Mouse (Mus musculus): ENCODE measurements at regions not wholly inside any gene's neighbourhood (a gene's known extent, or its start where the extent isn't known, plus 50 kb on each side); places are given as distances from the start of the nearest gene placed in this dataset.

DNA sequence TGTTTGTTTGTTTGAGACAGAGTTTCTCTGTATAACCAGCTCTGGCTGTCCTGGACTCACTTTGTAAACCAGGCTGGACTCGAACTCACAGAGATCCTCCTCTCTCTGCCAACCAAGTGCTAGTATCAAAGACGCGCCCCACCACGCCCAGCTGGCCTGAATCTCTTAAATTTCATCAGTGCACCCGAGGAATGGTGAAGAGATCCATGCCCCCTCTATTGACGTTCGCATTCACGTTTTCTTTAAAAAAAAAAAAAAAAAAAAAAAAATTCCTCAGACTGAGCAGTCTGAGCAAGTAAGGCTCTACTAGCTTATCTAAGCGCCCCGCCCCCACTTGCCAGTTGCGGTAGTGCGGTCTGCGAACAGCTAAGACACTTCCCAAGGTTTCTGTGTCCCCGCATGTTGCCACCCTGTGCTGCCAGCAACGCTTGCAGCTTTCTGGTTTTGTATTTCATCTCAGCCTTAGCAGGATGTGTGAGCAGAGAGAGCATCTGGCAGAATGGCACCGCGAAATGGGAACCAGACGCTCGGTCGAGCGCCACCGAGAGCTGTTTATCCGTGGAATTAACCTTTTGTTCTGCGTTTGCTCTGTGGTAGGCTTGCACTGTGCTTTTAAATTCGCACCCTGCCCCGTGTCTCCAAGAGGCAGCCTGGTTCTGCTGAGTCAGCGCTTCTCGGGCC, 225.1 kb upstream of the Hes1 start:
- CTCF ChIA-PET: interaction anchor here (0.6 to 2.7 kb wide), 12 partner anchors 9 to 432 kb away, joined by 3 to 13 read pairs (median 4); no protein-coding TSS in a partner anchor
- POLR2A ChIA-PET: interaction anchor here (0.6 to 2.2 kb wide), 22 partner anchors 9 to 1035 kb away, joined by 3 to 9 read pairs (median 4); no protein-coding TSS in a partner anchor

DNA sequence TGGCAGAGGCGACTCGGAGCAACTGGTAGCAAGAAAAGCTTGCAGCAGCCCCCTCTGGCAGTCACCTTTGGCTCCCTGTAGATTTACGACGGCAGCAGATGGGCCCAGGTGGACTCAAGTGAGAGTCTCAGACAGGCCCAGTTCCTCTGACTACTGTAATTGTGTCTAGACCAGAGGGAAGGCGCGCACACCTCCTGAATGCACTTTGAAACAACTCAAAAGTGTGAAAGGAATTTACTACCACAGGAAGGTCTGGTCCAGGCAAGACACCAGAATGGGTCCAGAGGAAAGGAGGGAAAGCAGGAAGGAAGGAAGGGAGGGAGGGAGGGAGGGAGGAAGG, 224.6 kb upstream of the Hes1 start:
- CTCF ChIA-PET: interaction anchor here (0.6 to 2.7 kb wide), 13 partner anchors 9 to 432 kb away, joined by 3 to 13 read pairs (median 4); no protein-coding TSS in a partner anchor
- POLR2A ChIA-PET: interaction anchor here (0.5 to 2.2 kb wide), 20 partner anchors 9 to 332 kb away, joined by 3 to 9 read pairs (median 4); no protein-coding TSS in a partner anchor

GRCm38 (mm10) chr16:29840412-29840811, 223.8 kb upstream of the Hes1 start:
- ChIA-PET POLR2A (interaction anchor here in 3 of 4 experiments (0.7 to 2.2 kb wide), 11 partner anchors 8 to 331 kb away, joined by 3 to 9 read pairs (median 4); no protein-coding TSS in a partner anchor), CTCF (interaction anchor here in 2 of 4 experiments (1.1 to 2.7 kb wide), 2 partner anchors 8 to 42 kb away, joined by 3 to 13 read pairs; no protein-coding TSS in a partner anchor)

DNA sequence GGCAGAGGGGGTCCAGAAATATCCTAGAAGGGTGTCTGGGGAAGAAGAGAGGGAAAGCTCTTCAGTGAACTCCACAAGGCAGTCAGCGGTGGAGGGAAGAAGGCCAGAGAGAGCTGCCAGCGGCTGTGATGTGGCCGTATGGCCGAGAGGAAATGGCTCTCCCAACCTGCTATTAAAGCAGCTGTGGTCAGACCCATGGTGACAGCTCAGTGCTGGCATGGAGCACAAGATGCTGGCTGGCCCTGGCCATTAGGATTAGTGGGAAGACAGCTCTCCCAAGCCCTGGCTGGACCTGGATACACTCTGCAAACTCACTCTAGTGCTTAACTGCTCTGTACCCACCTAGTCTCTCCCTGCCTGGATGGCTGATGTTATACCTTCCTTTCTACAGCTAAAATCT, 223.1 kb upstream of the Hes1 start:
- ChIA-PET POLR2A (interaction anchor here in 2 of 4 experiments (0.7 to 1.8 kb wide), 4 partner anchors 14 to 109 kb away, joined by 3 to 4 read pairs (median 4); no protein-coding TSS in a partner anchor), CTCF (interaction anchor here in 1 of 4 experiments (0.6 kb wide), 1 partner anchor 225 kb away, joined by 3 read pairs; no protein-coding TSS in a partner anchor)

- CTCF ChIA-PET: no interaction called here
Measured at GRCm38 (mm10) chr16:29842071-29842470, 222.1 kb upstream of the Hes1 start.

GRCm38 (mm10) chr16:29843490-29843889, 220.7 kb upstream of the Hes1 start:
- POLR2A ChIA-PET: interaction anchor here in 1 of 4 experiments (1.4 kb wide), 1 partner anchor 225 kb away, joined by 3 read pairs; no protein-coding TSS in a partner anchor
- CTCF ChIA-PET: interaction anchor here in 2 of 4 experiments (0.5 to 0.6 kb wide), 2 partner anchors 34 to 395 kb away, joined by 3 read pairs; no protein-coding TSS in a partner anchor

More at GRCm38 (mm10) chr16:29842071-29842470, 222.1 kb upstream of the Hes1 start:
- POLR2A ChIA-PET: interaction anchor here in 1 of 4 experiments (0.9 to 1.1 kb wide), 2 partner anchors 27 to 70 kb away, joined by 3 read pairs; no protein-coding TSS in a partner anchor

DNA sequence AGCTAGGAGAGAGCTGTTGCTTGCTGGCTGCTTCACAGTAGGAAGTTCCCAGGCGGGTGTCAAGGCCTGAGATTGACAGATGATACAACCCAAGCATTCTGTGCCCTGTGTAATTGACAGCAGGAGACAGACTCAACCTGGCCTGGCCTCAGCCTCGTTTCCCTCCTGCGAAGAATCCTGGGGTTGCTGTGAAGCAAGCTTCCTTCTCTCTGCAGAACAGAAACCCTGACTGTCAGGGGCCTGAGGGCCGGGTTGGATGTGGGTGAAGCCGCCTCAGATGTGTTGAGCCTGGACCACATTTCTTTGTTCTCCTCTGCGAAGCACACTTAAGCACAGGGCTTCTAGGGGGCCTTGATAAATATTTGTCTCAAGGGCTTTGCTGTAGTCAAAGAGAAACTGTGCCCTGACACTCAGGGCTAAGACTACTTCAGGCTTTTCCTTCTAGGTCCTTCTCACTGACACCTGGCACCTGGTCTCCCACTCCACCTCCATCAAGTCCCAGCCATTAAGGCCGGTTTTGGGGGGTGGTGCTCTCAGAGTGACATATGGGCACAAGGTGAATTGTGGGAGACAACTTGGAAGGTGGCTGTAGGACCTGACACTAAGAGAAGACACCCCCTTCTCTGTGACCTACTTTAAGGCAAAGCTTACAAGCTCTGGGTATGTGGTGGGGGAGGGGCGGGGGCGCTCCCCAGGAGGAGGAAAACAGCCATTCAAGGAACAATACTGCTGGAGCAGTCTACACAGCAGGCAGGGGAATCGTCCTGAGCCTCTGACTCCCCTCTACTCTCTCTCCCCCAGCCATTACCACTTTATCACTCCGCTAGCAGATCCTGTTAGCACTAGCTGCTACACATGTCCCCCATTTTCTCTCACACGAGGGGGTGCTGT, 219.2 kb upstream of the Hes1 start:
- CTCF ChIA-PET: interaction anchor here in 1 of 4 experiments (0.5 to 0.6 kb wide), 2 partner anchors 110 to 216 kb away, joined by 4 to 9 read pairs; no protein-coding TSS in a partner anchor
- POLR2A ChIA-PET: interaction anchor here in 2 of 4 experiments (0.6 to 0.8 kb wide), 3 partner anchors 19 to 418 kb away, joined by 3 read pairs; no protein-coding TSS in a partner anchor

DNA sequence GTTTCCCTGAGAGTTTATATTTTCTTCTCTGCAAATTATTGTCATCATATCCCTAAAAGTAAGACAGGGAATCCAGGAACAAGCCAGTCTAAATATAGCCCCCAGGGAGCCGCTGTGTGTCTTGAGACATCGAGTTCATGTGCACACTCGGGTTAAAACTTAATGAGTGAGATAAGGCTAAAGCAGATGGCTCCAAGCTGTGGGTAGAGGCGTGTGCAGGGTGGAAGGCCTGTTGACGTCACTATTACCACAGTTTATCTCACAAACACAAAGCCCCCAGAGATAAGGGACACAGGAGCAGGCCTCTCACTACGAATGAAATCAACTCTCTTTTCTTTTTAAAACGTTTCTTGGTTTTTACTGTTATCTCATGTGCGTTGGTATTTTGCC, 218.6 kb upstream of the Hes1 start:
- POLR2A ChIA-PET: interaction anchor here in 2 of 4 experiments (0.6 to 0.8 kb wide), 3 partner anchors 18 to 418 kb away, joined by 3 read pairs; no protein-coding TSS in a partner anchor
- CTCF ChIA-PET: interaction anchor here in 1 of 4 experiments (0.5 kb wide), 1 partner anchor 217 kb away, joined by 4 read pairs; no protein-coding TSS in a partner anchor

DNA sequence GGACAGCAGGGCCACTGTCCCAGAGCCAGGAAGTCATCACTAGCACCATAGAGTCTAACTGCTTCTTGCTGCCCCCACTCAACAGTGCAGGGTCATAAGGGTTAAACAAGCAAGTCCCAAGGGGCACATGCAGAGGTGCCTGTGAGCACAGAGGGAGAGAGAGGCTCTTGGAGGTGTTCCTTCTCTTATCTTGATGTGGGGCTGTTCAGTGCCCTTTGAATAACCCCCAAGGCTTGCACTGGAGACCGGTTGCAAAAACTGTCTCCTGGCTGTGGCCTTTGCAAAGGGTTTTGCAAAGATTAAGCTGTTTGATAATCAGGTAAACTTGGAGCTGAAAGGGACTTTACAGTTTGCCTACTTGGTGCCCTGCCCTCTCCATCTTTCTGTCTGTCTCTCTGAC, 217.1 kb upstream of the Hes1 start:
- ChIA-PET POLR2A (no interaction called here), CTCF (no interaction called here)

- ChIA-PET POLR2A (interaction anchor here in 2 of 4 experiments (0.9 to 1.8 kb wide), 5 partner anchors 8 to 214 kb away, joined by 3 to 6 read pairs (median 4); no protein-coding TSS in a partner anchor), CTCF (interaction anchor here in 2 of 4 experiments (1.4 to 2.3 kb wide), 3 partner anchors 8 to 359 kb away, joined by 3 to 13 read pairs (median 5); no protein-coding TSS in a partner anchor)
Measured at GRCm38 (mm10) chr16:29847734-29848133, 216.4 kb upstream of the Hes1 start.

DNA sequence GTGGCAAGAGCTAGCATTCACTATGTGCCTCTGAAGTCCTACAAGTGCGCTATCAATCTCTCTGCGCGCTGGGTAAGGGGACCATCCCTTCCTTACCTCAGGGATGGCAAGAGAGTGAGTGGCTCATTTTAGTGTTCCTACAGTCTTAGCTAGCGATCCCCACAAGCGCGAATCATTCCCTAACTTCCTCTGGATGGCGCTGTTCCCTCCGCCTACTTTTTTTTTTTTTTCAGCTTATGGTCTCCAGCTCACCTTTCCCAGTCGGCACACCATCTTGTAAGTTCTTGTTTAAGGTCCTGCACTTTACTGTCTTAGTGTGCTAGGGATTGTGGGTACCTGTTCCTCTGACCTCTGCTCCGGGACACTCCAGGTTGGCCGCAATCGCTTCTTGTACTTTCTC, 215.7 kb upstream of the Hes1 start:
- ChIA-PET CTCF (interaction anchor here (0.5 to 2.3 kb wide), 39 partner anchors 9 to 1341 kb away, joined by 3 to 13 read pairs (median 3); no protein-coding TSS in a partner anchor), POLR2A (interaction anchor here in 3 of 4 experiments (0.6 to 2.3 kb wide), 12 partner anchors 9 to 215 kb away, joined by 3 to 9 read pairs (median 4); partner anchors contain the start of gene Hes1 (in 1 of the 3))

GRCm38 (mm10) chr16:29849511-29849910, 214.7 kb upstream of the Hes1 start:
- POLR2A ChIA-PET: interaction anchor here in 2 of 4 experiments (1.1 to 2.3 kb wide), 5 partner anchors 10 to 98 kb away, joined by 3 to 9 read pairs (median 5); no protein-coding TSS in a partner anchor
- CTCF ChIA-PET: interaction anchor here (0.9 to 2.3 kb wide), 13 partner anchors 10 to 409 kb away, joined by 3 to 13 read pairs (median 4); no protein-coding TSS in a partner anchor

DNA sequence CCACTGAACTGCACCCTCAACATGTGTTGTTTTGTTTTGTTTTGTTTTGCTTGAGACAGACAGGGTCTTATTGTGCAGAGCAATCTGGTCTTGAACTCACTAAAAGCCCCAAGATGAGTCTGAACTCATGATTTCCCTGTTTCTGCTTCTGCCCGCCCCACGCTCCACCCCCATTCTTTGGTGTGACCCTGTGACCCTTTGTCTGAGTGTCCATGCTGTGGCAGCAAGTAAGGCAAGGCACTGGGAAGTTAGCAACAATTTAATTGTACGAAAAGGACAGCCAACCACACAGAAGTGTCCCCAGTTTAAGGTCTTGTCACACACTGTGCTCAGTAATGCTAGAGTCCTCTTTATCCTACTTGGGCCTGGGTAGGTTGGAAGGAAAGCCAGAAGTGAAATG, 213.6 kb upstream of the Hes1 start:
- POLR2A ChIA-PET: no interaction called here

DNA sequence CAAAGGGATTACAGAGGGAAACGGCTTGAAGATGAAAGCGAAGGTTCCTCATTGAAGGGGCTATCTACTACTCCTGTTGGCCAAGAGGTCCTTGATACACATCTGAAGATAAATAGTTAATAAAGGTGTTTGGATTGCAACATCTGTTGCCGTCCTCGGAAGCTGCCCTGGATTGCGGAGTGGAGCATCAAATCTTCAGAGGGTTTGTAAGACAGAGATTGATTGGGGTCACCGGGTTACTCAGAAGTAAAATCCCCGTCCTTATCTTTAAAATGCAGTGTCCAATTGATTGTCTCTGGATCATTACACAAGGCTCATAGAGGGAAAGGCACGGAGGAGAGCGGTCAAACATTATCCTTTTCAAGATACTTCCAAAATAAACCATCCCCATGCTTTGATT, 212.4 kb upstream of the Hes1 start:
- ChIA-PET CTCF (no interaction called here), POLR2A (interaction anchor here in 2 of 4 experiments (0.5 to 1.1 kb wide), 2 partner anchors 290 to 362 kb away, joined by 3 read pairs; no protein-coding TSS in a partner anchor)

More for the DNA sequence above, 213.6 kb upstream of the Hes1 start:
- CTCF ChIA-PET: interaction anchor here in 1 of 4 experiments (0.7 kb wide), 1 partner anchor 1484 kb away, joined by 5 read pairs; no protein-coding TSS in a partner anchor

GRCm38 (mm10) chr16:29854805-29855565, 209.2 kb upstream of the Hes1 start:
- ChIA-PET CTCF (interaction anchor here in 3 of 4 experiments (0.6 to 0.7 kb wide), 3 partner anchors 73 to 1488 kb away, joined by 3 to 7 read pairs (median 3); no protein-coding TSS in a partner anchor), POLR2A (interaction anchor here in 1 of 4 experiments (0.7 to 1.5 kb wide), 4 partner anchors 8 to 426 kb away, joined by 3 to 5 read pairs (median 4); no protein-coding TSS in a partner anchor)

DNA sequence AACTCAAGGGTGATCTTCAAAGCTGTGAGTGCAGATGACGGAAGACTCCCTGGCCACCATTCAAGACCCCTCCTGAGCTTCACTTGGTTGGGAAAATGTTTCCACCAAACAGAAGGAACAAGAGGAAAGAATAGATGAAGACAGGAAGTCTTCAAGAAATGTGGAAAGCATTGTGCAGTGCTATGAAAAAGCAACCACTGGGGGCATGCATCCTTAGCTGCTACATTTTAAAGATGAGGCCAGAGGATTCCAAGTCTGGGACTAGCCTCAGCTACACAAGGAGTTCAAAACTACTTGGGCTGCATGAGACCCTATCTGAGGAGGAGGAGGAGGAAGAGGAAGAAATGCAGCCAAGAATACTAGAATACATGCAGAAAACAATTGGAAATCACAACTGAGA, 207.6 kb upstream of the Hes1 start:
- CTCF ChIA-PET: no interaction called here

DNA sequence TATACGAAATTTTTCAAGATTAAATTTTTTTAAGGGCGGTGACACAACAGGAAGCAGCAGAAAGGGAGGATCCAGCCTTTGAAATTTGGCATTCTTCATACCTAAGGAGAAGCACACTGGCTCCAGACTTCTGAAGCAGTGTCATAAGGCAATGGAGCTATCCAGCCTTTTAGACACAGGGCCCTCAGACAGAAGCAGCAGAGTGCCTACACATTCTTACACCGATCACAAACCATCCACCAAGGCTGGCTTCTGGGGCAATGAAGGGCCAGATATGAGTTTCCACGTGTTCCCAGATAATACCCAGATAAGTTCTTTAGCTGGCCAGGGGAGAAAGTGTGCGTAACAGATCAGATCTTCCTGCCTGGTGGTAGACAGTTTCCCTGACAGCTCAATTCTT, 205.5 kb upstream of the Hes1 start:
- ChIA-PET POLR2A (interaction anchor here in 2 of 4 experiments (0.7 to 1.0 kb wide), 2 partner anchors 24 kb away, joined by 3 to 4 read pairs; no protein-coding TSS in a partner anchor), CTCF (interaction anchor here in 2 of 4 experiments (0.6 to 0.7 kb wide), 2 partner anchors 10 to 123 kb away, joined by 3 to 5 read pairs; no protein-coding TSS in a partner anchor)

More for the DNA sequence above, 207.6 kb upstream of the Hes1 start:
- POLR2A ChIA-PET: no interaction called here
